9 mouse cellular contexts compared by ENCODE assay signal in the genomic region with DNA sequence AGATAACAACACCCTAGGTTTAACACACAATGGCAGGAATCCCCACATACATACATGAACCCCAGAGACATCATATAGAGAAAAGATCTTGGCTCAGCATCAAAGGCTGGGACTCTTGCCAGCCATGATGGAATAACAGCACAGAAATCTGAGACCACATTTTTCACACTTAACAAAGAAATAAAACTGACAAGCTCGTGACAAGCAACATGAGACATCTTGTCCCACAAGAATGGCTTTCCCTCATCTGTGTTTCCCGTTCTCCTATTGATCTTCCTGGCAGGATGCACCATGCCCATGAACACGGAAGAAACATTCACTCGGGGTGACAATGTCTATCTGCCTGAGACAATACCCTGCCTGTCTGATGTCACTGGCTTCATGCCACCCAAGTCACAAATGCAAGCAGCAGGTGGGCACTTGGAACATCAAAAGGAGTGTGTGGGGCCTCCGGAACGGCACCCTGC.
DNase-seq lines count a peak whose midpoint lies in the region; ATAC-seq lines count a peak whose summit lies in the region.
"Had no signal": no experiment of that assay in that cellular context is flagged by ENCODE, and none has a peak within 500 bp of the region (broad histone marks: within the 10 kb centered on the region; RNA-seq: fewer than 3 reads in every experiment).

No protein-coding gene starts in this region.

- no peak overlapping the region for H3K4me2 ChIP-seq in intestine, embryonic 14.5 days (ENCODE audit: low read length)
- no peak overlapping the region for H3K4me2 ChIP-seq in intestine, embryonic 15.5 days (replicated peaks)
- 0 out of 2 replicates have a peak overlapping the region, but pooled peaks have one; percentile 14 for H3K4me2 ChIP-seq in forebrain, embryonic 16.5 days (ENCODE audit: low read length)
- peak overlapping the region; percentile 17; the same call in 1 of the 2 replicates for H3K4me2 ChIP-seq in midbrain, embryonic 12.5 days (replicated peaks)

- peaks cover 16% of the 10 kb centered on the region for H3K4me1 ChIP-seq in intestine, embryonic 14.5 days (replicated peaks; ENCODE audit: control insufficient read depth, insufficient read depth, low read length)
- H3K4me1 ChIP-seq in intestine, embryonic 15.5 days (replicated peaks), result peaks cover 2% of the 10 kb centered on the region; the same call in 1 of the 2 replicates
- peaks cover 30% of the 10 kb centered on the region for H3K4me1 ChIP-seq in forebrain, embryonic 16.5 days (replicated peaks; ENCODE audit: control insufficient read depth, insufficient read depth, low read length)
- peaks cover 47% of the 10 kb centered on the region for H3K4me1 ChIP-seq in midbrain, embryonic 12.5 days

- no peak overlapping the region for H3K9ac ChIP-seq in intestine, embryonic 14.5 days (ENCODE audit: low read length)
- H3K9ac ChIP-seq in intestine, embryonic 15.5 days, result no peak overlapping the region
- peak overlapping the region; percentile 6; the same call in 1 of the 2 replicates for H3K9ac ChIP-seq in forebrain, embryonic 16.5 days (replicated peaks; ENCODE audit: low read depth, low read length)
- no peak overlapping the region for H3K9ac ChIP-seq in midbrain, embryonic 12.5 days (replicated peaks)

- ATAC-seq in intestine, embryonic 14.5 days (replicated peaks; ENCODE audit: low FRiP score, low TSS enrichment, low read depth), result no peak
- no peak for ATAC-seq in intestine, embryonic 15.5 days
- 0 out of 2 replicates have a peak, but pooled peaks have one; percentile 10 for ATAC-seq in forebrain, embryonic 16.5 days
- ATAC-seq in midbrain, embryonic 12.5 days (ENCODE audit: low FRiP score, low read depth), result no peak
- no peak for ATAC-seq in megakaryocyte progenitor cell, adult 5-6 weeks (replicated peaks; ENCODE audit: poor library complexity)

- WGBS in intestine, embryonic 14.5 days, result 38% methylated on average over 6 of the region's 6 CpGs
- 46% methylated on average over 6 of the region's 6 CpGs for WGBS in intestine, embryonic 15.5 days
- WGBS in forebrain, embryonic 16.5 days, result 3% methylated on average over 6 of the region's 6 CpGs
- 1% methylated on average over 6 of the region's 6 CpGs for WGBS in midbrain, embryonic 12.5 days

- no peaks in the 10 kb centered on the region for H3K9me3 ChIP-seq in intestine, embryonic 14.5 days (ENCODE audit: control insufficient read depth, low read length)
- H3K9me3 ChIP-seq in intestine, embryonic 15.5 days, result no peaks in the 10 kb centered on the region
- no peaks in the 10 kb centered on the region for H3K9me3 ChIP-seq in forebrain, embryonic 16.5 days (ENCODE audit: control insufficient read depth, low read length)
- no peaks in the 10 kb centered on the region for H3K9me3 ChIP-seq in midbrain, embryonic 12.5 days

- no peak overlapping the region for H3K4me3 ChIP-seq in intestine, embryonic 14.5 days (ENCODE audit: low read depth, low read length)
- H3K4me3 ChIP-seq in intestine, embryonic 15.5 days (replicated peaks), result no peak overlapping the region
- H3K4me3 ChIP-seq in forebrain, embryonic 16.5 days (replicated peaks; ENCODE audit: low read length), result no peak overlapping the region
- H3K4me3 ChIP-seq in midbrain, embryonic 12.5 days, result no peak overlapping the region

- intact Hi-C loops in heart, postnatal 36 days (cut with DNase I), result loop anchor here (5.0 kb wide), 1 partner anchor 293 kb away; no protein-coding TSS in a partner anchor

- no peaks in the 10 kb centered on the region for H3K27me3 ChIP-seq in intestine, embryonic 14.5 days (replicated peaks; ENCODE audit: control insufficient read depth, insufficient read depth, low read length)
- H3K27me3 ChIP-seq in intestine, embryonic 15.5 days (replicated peaks), result no peaks in the 10 kb centered on the region
- no peaks in the 10 kb centered on the region for H3K27me3 ChIP-seq in forebrain, embryonic 16.5 days (replicated peaks; ENCODE audit: control insufficient read depth, insufficient read depth, low read length)
- peaks cover 14% of the 10 kb centered on the region for H3K27me3 ChIP-seq in midbrain, embryonic 12.5 days
- H3K27me3 ChIP-seq: CH12.LX had no signal

- no peaks in the 10 kb centered on the region for H3K36me3 ChIP-seq in intestine, embryonic 14.5 days (ENCODE audit: control insufficient read depth, insufficient read depth, low read length)
- no peaks in the 10 kb centered on the region for H3K36me3 ChIP-seq in intestine, embryonic 15.5 days
- no peaks in the 10 kb centered on the region for H3K36me3 ChIP-seq in forebrain, embryonic 16.5 days (ENCODE audit: control insufficient read depth, insufficient read depth)
- no peaks in the 10 kb centered on the region for H3K36me3 ChIP-seq in midbrain, embryonic 12.5 days

- DNase-seq in intestine, embryonic 14.5 days (ENCODE audit: low spot score), result peak; percentile 51
- peak; percentile 58 for DNase-seq in Muller cell, postnatal 12 days (ENCODE audit: inconsistent ontology term)
- DNase-seq in thymus, postnatal 0 days (ENCODE audit: low spot score), result no peak
- DNase-seq in heart, postnatal 36 days, result no peak

- no peak overlapping the region for H3K27ac ChIP-seq in intestine, embryonic 14.5 days (ENCODE audit: low read depth)
- no peak overlapping the region for H3K27ac ChIP-seq in intestine, embryonic 15.5 days
- peak overlapping the region; percentile 78 for H3K27ac ChIP-seq in forebrain, embryonic 16.5 days (ENCODE audit: low read length)
- peak overlapping the region; percentile 85 for H3K27ac ChIP-seq in midbrain, embryonic 12.5 days (replicated peaks)

Comparison
In these comparisons a context has a peak if more than half of its experiments do, and no peak if none do; other contexts are left out.
1. DNase-seq: peak in intestine, embryonic 14.5 days (single experiment) and Muller cell, postnatal 12 days (single experiment); none in thymus, postnatal 0 days (single experiment) and heart, postnatal 36 days (0 of 2).
2. H3K27ac ChIP-seq: peak in forebrain, embryonic 16.5 days (single experiment) and midbrain, embryonic 12.5 days (single experiment); none in intestine, embryonic 14.5 days (single experiment) and intestine, embryonic 15.5 days (single experiment).
3. H3K4me2 ChIP-seq: peak in forebrain, embryonic 16.5 days (single experiment) and midbrain, embryonic 12.5 days (single experiment); none in intestine, embryonic 14.5 days (single experiment) and intestine, embryonic 15.5 days (single experiment).